Mouse (Mus musculus) WW6 (cell line): Measurements from ENCODE around the gene Phf23.
A peak's percentile ranks its signal among the peaks of the same experiment; 100 is the strongest.
"Not testable (repeated sequence)": the region's sequence is repeated elsewhere in the genome, so short reads cannot be mapped to it uniquely, and the experiment has no call there.

Source experiments
- DNase-seq: peaks from one replicate; pipeline ENCODE4 v3.0.0-alpha.2; 2013; ENCODE audit warnings: low read depth, low spot score

Phf23 gene

GRCm38 (mm10) chr11:69999666-70000065 is 4.1 kb downstream of the Phf23 start:
- DNase-seq = no peak

GRCm38 (mm10) chr11:70000396-70000898 is 4.9 kb downstream of the Phf23 start, which contains the start of gene Dvl2:
TSS of gene Dvl2 (plus strand) at chr11:70000595.
- DNase-seq = peak; percentile 98

- DNase-seq = no peak
Observed at GRCm38 (mm10) chr11:70001159-70001558, 5.6 kb downstream of the Phf23 start.

- peak; percentile 52 for DNase-seq
Observed at GRCm38 (mm10) chr11:70001865-70002264, 6.3 kb downstream of the Phf23 start.

DNA sequence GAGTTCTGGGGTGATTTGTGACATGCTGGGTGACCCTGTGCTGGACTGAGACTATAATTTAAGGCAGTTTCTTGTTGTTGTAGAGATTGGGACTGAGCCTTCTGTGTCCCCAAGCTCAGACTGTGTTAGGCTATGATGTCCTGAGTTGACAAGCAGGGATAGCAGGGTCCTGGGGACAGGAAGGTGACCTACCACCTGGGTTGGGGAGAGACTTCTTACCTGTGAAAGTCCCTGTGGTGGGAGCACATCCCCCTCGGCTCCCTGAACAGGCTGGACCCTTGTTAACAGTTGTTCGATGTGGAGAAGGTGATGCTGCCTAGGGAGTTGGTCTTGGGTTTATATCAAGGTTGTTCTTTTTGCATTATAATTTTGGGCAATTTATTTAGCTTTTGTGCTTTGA is 6.9 kb downstream of the Phf23 start:
- DNase-seq = no peak

DNA sequence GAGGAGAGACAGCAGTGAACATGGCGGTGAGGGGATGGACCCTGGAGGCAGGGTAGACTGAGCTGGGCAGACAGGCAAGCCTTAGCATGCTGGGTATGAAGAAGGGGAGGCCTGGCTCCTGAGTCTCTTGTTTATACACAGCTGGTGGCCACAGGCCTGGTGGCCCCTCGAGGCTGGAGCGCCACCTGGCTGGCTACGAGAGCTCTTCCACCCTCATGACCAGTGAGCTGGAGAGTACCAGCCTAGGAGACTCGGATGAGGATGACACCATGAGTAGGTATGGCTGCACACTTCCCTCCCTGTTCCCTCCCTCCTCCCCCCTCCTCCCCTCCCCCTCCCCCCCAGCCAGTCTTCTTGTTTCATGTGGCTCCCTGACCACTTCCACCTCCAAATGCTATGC is 9.9 kb downstream of the Phf23 start:
- DNase-seq = peak; percentile 40

- DNase-seq = no peak
Observed at GRCm38 (mm10) chr11:70010033-70010432, 14.5 kb downstream of the Phf23 start.

DNA sequence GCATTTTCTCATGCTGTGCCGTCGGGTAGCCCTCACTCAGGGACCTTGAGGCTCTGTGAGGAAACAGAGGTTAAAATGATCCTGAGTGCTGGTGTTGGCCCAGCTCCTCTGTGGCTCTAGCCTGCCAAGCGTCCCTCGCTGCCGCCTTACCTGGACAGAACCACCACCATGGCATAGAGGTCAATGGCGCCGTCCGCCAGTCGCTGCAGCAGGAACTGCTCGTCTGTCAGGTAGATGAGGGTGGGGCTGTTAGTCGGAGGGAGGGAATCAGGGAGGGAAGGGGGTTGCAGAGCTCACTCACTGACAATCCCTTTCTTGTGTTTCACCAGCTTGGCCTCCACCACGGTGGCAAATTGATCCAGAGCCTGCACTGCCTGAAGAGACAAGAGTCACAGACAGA is 15.0 kb downstream of the Phf23 start:
- no peak for DNase-seq

- DNase-seq = no peak
Observed at GRCm38 (mm10) chr11:70010961-70011360, 15.4 kb downstream of the Phf23 start.

- DNase-seq = no peak
Observed at GRCm38 (mm10) chr11:70012931-70013330, 17.4 kb downstream of the Phf23 start.

DNA sequence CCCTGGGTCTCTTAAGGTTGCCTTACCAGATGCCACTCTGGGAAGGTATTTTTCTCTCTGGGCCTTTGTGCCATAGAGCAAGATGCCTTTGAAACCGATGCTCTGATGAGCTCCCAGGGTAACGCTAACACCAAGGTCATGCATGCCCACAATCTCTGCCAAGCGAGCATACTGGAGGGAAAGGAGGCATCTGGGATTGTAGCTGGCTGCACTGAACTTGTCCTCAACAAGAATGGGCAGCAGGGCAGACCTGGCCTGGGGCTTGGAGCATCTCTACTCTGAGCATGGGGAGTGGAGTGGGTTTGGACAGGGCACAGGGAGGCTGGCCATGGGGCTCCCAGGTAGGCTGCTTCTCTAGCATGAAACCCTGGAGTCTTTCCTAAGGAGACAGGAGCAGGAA is 17.8 kb downstream of the Phf23 start:
- DNase-seq = no peak

DNA sequence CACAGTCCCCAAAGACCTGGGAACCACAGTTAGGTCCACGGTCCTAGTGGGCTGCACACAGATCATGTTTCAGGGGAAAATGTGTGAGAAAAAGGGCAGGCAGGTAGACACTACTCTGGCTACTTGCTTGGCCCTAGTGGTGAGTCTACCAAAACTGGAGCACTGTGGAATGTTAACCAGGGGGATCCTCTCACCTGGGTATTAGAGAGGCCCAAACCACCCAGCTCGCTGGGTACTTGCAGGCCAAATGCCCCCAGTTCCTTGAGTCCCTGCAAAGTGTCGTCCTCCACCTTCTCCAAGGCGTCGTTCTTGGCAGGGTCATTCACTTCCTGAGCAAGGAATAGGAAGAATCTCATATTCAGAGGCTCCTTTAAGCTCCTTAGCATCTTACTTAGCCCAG is 18.5 kb downstream of the Phf23 start:
- no peak for DNase-seq

GRCm38 (mm10) chr11:70014880-70015558 is 19.4 kb downstream of the Phf23 start, which contains the start of gene Acadvl:
TSS of gene Acadvl (minus strand) at chr11:70015411.
- peak; percentile 75 for DNase-seq

DNA sequence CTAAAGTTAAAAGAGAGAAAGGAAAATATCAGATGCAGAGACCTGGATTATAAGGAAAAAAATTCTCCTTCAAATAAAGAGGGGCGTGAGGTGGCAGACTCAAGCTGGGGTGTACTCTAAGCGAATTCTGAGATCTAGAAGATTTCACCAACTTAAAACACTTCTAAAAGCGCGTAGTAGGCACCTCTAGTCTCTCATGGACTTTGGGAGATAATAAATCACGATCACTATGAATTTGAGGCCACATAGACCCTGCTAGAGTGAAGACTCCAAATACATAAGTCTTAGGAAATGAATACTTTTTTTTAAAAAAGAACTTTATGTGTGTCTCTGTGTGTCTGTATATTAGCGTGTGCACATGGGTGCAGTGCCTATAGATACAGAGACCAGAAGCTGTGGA is 20.1 kb downstream of the Phf23 start:
- DNase-seq = no peak

GRCm38 (mm10) chr11:70016177-70016576 is 20.6 kb downstream of the Phf23 start:
- not testable (repeated sequence) for DNase-seq

DNA sequence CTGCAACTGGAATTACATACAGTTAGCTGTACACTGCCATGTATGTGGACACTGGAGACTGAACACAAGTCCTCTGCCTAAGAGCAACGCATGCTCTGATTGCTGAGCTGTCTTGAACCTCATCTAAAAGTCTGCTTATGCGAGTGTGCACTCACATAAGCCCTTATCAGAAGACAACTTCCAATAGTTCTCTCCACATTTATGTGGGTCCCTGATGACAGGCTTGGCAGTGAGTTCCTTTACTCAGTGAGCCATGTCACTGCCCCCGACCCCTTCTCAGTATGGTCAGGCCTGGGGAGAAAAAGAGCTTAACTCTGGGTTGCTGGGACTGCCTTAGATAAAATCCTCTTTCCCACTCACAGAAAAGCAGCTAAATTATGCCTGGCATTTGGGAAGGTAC is 21.1 kb downstream of the Phf23 start, which contains the start of gene Dlg4:
TSS of gene Dlg4 (plus strand) at position 274 of the 400 bp plus-strand sequence.
- no peak for DNase-seq

DNA sequence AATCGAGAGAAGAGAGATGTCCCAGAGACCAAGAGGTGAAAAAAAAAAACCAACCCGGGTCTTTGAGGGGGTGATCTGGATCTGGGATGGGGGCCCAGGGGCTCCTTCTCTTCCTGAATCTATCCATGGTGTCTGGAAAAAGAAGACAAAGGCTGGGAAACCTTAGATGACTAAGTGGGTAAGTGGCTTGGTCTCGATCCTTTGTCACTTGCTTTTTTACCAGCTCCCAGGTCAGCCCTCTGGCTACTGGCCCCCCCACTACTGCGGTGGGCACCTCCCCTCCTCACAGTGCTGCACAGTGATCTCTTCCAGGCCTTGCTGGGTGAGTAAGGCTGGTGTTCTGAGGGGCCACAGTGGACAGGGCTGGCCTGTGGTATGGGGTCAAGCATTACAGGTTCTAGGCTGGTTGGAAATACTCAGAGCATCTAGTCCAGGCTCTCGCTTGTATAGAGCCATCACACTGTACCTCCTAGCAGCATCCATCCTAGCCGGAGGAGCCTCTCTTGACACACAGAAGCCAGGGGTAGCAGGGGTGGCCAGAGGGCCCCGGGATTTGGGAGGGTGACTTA is 21.7 kb downstream of the Phf23 start:
- no peak for DNase-seq

- no peak for DNase-seq
Observed at GRCm38 (mm10) chr11:70018131-70018990, 22.8 kb downstream of the Phf23 start.

DNA sequence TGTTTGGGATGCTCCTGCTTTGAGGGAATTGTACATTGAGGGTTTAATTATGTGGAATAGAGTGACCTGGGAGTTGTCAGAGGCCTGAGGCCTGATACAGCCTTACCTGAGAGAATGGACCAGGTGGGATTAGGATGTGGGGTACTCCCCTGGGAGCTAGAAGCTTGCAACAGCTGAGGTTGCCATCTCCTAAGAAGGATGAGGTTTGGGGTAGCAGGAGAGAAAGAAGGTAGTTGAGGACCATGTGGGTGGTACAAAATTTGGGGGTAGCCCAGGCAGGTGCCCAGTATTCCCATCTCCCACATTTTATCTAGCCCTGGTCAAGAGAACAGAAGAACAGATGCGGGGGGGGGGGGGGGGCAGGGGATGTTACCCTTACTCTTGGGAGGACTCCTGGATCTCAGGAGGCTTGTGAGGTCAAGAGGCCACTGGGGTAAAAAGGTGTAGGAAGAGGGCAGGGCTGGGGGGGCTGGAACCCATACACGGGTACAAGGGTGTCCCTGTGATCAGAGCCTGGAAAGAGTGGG is 24.0 kb downstream of the Phf23 start:
- no peak for DNase-seq

DNA sequence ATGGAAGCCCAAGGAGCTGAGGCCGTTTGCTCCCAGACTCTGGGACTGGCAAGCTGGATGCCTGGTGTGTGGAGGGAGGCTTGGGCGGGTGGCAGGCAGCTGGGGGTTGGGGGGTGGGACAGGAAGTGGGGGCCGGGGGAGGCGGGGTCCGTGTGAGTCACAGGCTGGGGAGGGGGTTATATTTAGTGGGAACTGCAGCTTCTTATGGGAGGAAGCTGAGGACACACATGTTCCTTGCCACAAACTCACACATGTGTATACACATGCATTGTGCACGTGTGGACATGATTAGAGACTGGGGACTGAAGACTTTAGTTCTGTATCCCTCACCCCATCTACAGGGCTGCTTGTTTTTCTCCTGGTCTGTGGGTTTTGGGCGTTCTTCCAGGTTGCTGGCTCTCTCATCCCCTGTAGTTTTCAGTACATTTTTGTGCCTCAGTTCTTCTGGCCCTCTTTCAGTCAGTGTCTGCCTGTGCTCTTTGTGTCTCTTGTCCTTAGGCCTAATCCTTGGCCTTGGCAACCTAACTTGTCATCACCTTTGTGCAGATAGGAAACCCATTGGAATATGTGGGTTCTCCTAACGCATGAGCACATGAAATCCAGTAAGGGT is 24.6 kb downstream of the Phf23 start:
- no peak for DNase-seq

DNA sequence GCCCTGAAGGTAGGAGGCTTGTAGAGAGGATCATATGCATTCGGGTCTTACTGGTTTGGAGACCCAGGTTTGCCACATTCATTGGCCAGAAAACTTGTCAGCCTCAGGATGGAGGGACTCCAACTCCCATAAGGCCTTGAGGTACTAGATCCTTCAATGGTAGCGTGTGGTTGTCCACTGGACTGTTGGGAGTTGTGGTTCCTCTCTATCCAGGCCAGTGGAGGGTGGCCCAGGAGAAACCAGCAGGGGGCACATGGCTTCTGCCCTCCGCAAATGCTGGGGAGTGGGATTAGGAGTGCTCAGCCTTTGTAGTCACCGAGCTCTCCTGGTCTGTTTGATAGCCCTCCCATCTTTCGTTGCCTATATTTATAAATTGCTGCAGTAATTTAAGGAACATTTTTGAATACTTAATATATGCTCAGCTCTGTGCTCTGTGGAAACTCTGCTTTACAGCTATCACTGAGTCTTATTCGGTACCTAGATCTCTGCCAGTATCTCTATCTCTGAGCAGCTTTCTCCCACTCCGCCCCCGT is 25.2 kb downstream of the Phf23 start:
- peak; percentile 86 for DNase-seq
